Mouse (Mus musculus) megakaryocyte, embryonic 14.5 days (primary cell): ENCODE results near the gene Ankrd11.
"Not testable (repeated sequence)": the region's sequence is repeated elsewhere in the genome, so short reads cannot be mapped to it uniquely, and the experiment has no call there.

Source experiments
- FLI1 ChIP-seq: IDR thresholded peaks from 2 replicates; pipeline ENCODE4 v1.6.1; 2012; ENCODE audit warnings: low read length, inconsistent platforms, mixed read lengths
- GATA1 ChIP-seq: IDR thresholded peaks from 3 replicates; pipeline ENCODE4 v1.6.1; 2012; ENCODE audit warnings: mixed read lengths, low read length, inconsistent platforms, borderline replicate concordance

DNA sequence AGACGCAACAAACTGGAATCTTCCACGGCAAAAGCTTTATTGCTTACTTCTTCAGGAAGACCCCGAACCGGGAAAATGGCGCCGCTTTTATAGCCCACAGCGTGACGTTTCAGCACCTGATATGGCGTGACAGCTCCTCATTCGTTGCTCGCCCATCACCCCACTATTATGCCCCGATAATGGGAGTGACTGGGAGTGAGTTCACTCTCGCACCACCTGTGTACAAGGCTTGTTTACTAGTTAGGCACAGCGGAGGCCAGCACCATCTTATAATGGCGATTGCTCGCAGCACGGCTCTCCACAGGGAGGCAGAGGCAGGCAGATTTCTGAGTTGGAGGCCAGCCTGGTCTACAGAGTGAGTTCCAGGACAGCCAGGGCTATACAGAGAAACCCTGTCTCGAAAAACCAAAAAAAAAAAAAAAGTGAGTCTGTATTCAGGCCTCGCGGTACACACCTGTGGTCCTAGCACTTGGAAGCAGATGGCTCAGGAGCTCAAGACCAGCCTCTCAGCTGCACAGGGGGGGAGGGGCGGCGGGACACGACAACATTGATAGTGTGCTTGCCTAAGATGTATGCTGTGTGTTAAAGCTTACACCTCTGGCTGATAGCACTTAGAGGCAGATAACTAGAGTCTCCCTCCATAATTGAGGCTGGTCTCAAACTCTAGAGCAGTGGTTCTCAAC, 2.8 kb upstream of the Ankrd11 start:
- not testable (repeated sequence) for TF ChIP-seq GATA1, FLI1
